Mouse (Mus musculus) R1 (cell line): ENCODE results near the gene Mdfic.

Source experiments
- DNase-seq: peaks from one replicate; pipeline ENCODE4 v3.0.0-alpha.2; 2018; ENCODE audit warnings: low read depth, low spot score

Gene Mdfic

DNA sequence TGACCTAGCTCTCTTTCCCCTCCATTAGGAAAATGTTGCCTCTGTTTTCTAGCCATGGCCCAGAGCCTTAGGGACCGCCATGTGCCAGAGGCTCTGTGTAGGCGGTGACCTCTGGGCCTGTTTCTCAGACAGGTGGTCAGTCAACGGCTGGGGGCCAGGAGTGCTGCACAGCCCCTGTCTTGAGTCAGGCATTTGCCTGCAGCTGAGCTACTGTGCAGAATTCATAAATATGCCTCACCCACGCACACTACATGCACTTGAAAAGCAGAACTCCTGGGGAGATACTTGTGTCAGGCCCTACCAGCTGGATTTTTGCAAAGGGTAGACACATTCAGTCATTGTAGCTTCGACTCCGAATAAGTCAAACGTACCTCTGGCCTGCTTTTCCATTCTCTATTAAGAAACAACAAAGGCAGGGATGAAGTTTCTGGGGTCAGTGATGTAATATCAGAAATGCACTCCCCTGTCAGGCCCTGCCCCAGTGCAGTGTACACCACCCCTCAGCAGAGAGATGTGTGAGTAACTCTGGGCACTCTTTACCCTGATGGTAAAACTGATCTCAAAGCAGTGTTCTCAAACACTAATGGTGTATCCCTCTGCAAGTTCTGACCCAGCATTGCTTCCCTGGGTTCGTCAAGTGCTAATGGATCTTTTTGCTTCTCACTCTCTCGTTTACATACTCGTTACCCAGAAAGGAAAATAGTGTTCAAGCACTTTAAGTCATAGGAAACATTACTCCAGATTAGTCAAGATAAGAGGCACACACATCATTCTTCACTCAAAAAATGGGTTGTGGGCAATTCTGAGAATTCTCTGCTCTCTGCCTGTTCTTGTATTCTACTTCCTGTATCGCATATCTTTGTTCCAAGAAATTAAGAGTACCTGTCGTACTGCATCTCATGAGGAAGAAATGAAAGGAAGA lies 72.5 kb downstream of the Mdfic start:
- DNase-seq = no peak

DNA sequence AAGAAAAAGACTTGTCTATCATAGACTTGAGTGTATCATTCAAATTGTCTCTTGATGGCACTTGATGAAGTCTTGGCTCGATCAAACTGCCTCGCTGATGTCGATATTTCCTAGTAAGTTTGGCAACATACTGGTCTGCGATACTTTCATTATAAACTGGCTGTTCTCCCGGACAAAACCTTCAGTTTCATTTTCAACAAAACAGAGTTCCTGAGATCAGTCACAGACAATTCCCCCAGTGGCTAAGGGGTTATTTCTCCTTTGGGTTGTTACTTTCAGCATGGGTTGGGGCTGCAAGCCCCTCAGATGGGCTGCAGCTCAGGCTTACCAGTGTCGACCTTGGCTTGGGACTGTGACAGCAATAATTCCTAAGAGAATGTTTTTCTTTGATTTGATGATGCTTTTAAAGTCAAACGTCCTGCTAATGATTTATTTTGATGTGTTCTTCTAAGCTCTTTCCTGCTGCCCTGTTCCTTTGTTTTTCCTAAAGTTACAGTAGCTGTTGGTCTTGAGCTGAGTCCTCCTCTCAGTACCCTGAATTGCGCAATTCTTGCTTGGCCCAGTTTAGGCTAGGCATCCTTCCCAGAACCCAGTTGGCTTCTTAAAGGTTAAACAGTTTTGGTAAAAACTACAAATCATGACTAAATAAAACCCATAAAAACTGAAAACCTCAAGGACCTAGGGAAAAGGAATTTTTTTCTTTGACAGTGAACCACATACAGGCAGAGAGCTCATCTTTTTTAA lies 73.3 kb downstream of the Mdfic start:
- no peak for DNase-seq

DNA sequence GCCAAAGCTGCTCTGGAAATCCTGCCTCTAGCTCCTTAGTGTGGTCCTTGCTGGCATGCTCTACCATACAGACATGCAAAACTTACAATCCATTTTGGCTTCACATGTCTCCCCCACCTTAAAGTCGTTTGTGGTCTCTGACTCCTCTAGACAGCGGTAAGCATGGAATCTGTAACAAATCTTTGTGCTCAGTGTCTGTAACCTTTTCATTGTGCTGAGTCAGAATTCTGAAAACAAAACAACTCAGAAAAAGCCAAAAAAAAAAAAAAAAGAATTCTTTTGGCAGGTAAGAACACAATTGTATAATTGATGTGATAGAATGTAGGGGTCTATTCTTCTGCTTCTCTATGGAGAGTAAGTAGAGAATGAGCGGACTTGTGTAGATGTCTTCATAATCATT lies 74.3 kb downstream of the Mdfic start:
- no peak for DNase-seq

DNA sequence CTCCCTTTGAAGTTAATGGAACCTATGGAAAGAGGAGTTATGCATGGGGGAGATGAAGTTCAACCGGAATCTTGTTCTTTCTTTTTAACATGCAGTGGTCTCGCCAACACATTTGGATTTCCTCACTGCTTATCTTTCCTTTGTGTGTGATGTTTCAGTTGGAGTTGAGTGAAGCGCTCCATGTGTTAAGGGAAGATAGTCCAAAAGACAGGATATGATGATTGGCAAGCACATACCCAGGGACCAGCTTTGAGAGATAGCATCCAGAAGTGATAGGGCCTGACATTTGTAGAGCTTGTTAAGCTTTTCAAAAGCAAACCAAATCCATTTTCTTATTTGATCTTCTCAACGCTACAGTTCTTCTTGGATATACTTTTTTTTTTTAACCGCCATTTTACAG lies 86.9 kb downstream of the Mdfic start:
- DNase-seq = no peak

DNA sequence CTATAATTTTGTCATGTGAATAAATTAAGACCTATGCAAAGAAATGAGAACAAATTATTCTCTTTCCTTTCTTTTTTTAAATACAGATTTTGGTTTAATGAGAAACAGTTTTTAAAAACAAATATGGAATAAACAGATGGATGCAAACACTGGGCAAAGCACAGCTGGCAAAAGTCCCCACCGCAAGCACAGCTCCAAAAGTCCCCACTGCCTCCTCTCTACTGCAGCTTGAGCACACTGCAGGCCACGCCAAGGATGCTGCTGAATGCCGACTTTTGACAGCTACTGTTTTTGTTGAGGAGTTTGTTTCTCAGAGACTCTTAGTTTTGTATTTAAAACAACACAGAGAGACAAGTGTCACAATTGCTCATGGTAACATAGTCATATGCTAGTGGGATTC lies 104.8 kb downstream of the Mdfic start:
- no peak for DNase-seq

DNA sequence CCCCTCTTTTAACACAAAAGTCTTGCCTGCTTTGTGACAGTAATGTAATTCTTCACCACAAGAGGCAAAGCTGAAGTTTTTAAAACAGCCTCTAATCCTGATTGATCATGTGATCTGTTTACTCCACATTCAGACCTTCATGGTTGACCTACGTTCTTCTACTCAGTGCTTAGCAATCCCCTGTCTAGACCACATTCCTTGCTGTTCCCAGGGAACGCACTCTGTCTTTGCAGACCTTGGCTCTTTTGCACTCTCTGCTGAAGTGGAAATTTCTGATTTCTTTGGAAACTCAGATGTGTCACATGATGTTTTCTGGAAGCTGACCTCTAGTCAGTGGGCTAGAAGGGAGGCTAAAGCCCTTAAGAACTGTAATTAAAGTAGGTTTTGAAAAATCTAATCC lies 109.4 kb downstream of the Mdfic start:
- no peak for DNase-seq

DNA sequence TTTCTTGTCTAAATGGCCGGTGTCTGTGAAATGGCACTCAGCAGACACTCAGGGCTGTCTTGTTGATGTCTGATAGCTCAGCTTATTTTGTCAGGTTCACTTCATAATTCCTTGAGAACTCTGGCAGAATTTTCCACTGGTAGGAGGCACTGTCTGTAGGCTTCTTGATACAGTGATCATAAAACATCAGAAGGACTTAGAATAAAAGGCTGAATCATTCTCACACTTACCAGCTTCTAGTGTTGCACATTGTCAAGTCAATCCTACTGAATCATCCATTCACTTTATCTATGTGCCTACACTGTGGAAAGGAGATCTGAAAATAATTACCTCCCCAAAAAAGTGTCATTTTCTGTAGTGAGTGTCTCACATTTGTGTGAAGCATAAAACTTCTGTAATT lies 110.2 kb downstream of the Mdfic start:
- no peak for DNase-seq

DNA sequence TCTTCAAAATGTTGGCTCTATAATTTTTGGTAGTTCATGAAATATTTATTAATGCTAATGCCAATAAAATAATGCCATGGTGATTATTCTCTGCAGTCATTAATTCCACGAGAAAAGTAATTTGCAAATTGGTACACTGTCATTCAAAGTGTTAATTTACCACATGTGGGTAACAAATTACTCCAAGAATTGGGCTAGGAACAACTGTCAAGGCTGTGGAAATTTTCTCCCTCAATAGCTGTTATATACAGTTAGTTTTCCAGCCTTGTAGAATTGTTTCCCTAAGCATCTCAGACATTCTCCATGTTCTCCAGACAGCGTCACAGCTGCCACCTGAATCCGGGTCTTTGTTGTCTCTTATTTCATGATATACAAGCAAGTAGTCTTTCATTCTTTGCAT lies 117.2 kb downstream of the Mdfic start:
- DNase-seq = no peak

DNA sequence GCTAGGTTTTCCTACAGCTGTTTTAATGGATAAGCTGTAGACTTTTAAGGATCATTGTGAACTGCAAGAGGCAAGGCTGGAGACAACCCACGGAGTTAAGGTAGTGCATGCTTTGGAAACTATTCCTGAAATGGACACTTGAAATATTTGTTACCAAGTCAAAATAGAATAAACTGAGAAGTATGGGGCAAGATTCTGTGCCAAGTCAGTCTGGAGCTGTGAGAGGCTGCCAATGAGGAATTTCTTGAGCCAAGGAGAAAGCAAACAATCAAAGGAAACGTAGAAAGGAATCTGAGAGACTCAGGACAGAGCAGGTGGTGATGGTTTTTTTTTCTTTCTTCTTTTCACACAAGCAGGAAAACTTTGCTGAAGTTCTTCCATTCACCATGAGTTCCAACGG lies 119.4 kb downstream of the Mdfic start:
- DNase-seq = no peak

DNA sequence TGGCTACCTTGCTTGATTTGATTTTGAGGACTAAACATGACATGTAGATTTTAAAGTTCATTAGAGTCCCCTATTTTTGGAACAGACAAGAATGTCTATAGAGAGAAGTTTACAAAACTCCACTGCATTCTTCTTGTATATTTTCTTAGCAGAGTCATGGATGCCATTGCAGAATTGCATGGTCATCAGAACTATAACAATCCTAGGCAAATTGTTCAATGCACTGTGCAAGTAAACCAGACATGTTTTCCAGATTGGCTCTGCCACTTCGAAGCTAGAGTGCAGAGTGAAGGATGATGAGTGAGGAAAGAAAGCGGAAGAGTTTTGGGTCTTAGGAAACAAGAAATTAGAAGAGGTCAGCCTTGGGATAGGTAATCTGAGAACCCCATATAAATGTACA lies 120.0 kb downstream of the Mdfic start:
- DNase-seq = no peak

DNA sequence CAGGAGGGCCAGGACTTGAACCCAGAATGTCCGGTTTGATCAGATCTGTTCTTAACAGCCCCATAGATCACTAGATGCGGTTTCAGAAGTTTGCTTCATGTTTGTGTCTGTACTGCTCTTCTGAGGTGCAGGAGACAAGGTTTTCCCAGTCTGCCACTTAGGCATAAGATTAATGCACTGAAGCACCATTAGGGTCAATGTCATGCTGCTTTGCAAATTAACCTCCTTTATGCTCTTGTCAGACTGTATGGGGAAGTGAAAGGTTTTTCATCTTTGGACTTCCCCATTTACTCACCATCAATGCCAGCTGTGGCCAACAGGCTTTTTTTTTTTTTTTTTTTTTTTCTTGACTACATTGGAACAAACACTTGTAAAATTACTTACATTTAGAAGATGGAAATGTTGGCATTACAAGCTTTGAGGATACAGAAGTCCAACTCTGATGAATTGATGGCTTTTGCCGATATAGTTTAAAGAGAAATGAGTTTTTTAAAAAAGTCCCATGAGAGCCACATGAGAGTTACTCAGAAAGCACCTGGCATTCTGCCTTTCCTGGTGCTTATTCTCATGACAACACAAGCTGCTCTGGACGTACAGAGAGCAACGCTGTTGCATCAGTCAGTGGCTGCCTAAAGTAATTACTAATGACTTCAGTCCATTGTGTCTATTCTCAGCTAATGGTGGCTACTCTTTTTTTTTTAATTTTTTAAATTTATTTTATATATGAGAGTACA lies 121.2 kb downstream of the Mdfic start:
- no peak for DNase-seq

DNA sequence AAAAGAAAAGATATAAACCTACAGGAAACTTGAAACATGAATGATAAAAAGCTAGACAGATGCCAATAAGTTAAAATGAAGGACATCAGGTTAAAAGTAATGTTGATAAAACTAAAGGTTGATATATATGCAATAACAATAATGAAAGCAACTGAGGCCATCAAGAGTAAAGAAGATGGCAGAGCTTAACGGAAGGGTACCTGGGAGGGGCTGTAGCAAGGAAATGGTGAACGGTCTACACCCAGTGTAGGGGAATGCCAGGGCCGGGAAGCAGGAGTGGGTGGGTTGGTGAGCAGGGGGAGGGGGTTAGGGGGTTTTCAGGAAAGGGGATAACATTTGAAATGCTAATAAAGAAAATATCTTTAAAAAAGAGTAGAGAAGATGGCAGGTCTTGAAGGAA lies 122.8 kb downstream of the Mdfic start:
- no peak for DNase-seq

DNA sequence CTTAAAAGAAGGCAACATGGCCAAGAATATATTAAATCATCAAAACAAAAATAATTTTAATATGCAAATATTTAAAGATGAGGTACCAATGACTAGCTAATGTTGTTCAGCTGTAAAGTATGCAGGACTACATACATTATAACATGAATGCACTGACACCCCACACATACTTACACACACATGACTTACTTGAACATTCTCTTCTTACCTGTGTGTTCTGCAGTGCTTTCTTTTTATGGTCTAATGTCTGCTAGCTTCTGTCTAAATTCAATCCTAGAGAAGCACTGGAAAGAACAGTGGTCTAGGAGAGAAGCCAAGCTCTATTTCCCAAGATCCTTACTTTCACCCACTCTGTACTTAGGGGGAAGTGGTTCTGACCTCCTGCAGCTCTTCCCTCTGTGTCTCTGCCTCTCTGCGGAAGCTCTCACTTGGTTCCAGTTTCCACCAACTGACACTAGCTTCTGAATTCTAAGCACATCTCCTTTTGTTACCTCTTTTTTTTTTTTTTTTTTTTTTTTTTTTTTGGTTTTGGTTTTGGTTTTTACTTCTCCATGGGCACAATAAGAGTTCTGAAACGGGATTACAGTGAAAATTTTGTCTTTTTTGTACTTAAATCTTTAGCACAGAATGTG lies 125.4 kb downstream of the Mdfic start:
- no peak for DNase-seq
